Mouse (Mus musculus) brown adipose tissue, adult 24 weeks (tissue): ENCODE data around the gene Gzma. TPM values are rescaled to one million over a fixed set of nuclear protein-coding genes. Genes with fewer than 3 reads are reported as not detected.

Experiments used
- H3K27ac ChIP-seq: fragments of 200-500 bp; replicated peaks from 2 replicates; pipeline ENCODE4 v1.5.1; 2012; ENCODE audit warnings: low read depth, mild to moderate bottlenecking, low read length
- H3K4me1 ChIP-seq: fragments of 200-500 bp; 2 replicates; pipeline ENCODE4 v1.6.1; 2012; ENCODE audit warnings: low read length, mixed read lengths; ENCODE audit not compliant: control insufficient read depth, insufficient read depth, insufficient read length
- H3K4me3 ChIP-seq: fragments of 200-500 bp; 2 replicates; pipeline ENCODE4 v1.5.1; 2012; ENCODE audit warnings: low read depth, mild to moderate bottlenecking, low read length, moderate library complexity; ENCODE audit not compliant: insufficient read depth
- polyA plus RNA-seq: library from polyadenylated mRNA; stranded (reverse); fragments of >200 nt; gene quantifications from 2 replicates; pipeline ENCODE4 v1.2.4, GENCODE M21; 2012; ENCODE audit not compliant: missing spikeins, insufficient read depth, insufficient read length

The Gzma gene
- polyA plus RNA-seq: not detected in 2 replicates

GRCm38 (mm10) chr13:113100879-113101278, at the start of gene Gzma:
Gene Gzma (minus strand): TSS chr13:113100981.
- Histone ChIP-seq H3K4me1 (no peaks in the 10 kb centered on the region), H3K27ac (no peak within 1 kb of the TSS), H3K4me3 (no peak within 1 kb of the TSS)

DNA sequence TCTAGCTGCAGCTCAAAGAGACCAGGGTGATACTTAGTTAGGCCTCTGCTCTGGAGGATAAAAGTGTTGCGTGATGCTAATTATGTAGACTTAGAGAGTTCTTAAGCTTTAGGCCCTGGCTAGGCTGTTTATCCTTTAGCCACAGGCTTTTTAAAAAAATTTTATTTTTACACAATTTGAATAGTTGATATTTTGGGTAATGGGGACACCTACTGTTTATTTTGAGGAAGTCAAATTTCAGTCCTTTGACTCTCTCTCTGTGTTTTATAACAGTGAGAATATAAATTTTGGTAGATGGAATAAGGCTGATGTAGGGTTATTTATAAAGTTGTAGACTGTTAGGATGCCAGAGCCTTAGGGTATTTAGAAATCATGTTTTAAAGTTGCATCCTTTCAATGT, 38.8 kb upstream of the Gzma start:
- Histone ChIP-seq H3K27ac (no peak overlapping the region), H3K4me1 (no peaks in the 10 kb centered on the region), H3K4me3 (no peak overlapping the region)

DNA sequence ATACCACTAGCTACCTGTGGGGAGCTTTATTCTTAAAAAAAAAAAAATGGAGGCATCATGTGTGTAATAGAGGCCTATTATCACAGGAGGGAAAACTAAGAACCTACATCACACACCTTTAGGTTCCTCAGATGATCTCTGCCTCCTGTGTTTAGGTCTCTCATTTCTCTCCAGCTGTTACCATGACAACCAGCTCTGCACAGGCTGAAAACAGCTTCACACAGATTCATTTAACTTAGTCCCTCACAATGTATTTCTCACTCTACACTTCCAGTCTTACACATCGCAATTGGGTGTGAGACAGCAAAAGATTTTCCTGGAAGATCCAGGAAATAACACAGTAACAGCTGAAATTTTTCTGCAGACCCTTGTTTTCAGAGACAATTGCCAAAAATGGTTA, 29.2 kb upstream of the Gzma start:
- Histone ChIP-seq H3K4me1 (no peaks in the 10 kb centered on the region), H3K27ac (no peak overlapping the region), H3K4me3 (no peak overlapping the region)

DNA sequence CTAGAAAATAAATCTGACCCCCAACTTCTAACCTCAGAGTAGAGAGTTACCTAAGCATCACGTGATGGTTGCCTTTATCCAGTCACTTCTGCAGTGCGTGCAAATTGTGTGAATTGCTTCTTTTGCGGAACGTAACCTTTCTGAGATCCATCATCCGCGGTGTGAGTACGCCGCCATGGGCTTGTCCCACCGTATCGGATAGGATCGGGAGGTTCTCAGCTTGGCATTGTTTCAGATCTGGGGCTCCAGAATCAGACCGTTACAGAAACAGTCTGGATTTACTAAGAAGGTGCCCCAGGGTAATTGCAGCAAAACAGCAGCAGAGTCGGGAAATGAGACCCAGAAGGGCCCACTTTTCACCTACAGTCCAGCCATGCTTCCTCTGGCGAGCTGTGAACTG, 20.5 kb upstream of the Gzma start:
- H3K27ac ChIP-seq: no peak overlapping the region
- H3K4me1 ChIP-seq: no peaks in the 10 kb centered on the region
- H3K4me3 ChIP-seq: no peak overlapping the region

DNA sequence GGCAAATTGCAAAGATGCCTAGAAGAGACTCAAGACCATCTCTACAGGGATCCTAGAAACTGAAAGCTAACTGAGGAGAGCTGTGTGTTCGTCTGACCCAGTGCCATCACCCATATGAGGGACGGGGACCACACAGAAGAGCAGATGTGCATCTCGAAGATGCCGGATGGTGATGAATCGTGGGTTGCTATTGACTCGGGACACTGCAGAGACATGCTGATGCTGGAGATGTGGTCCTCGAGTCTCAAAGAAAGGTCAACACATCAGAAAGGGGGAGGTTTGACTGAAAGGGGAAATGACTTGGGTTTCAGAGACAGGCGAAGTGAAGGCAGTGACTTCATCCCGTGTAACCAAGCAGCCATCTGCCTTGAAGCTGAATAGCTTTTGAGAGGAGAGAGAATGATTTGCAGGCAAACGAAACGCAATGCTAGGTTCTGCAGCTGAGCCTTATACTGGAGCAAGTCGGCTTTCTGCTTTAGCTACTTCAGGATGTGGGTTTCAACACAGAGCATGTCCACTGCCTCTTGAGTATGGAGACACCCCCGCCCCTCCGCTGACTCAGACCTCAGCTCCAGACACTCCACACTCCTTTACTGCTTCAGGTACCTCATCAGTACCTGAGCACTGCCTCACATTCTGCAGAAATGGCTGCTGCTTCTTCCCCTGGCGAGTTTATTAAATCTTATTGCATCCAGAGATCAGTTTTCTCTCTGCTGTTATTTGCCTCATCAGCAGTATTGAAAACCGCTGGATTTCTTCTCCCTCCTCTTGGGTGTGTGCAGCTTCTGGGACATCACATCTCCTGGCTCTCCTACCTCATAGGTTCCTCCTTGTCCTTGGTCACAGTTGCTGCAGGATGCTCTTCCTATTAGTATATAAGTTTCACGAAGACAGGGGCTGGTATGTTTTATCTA, 19.8 kb upstream of the Gzma start:
- Histone ChIP-seq H3K4me1 (no peaks in the 10 kb centered on the region), H3K4me3 (no peak overlapping the region), H3K27ac (no peak overlapping the region)

GRCm38 (mm10) chr13:113118977-113119376, 18.2 kb upstream of the Gzma start:
- Histone ChIP-seq H3K4me3 (no peak overlapping the region), H3K27ac (no peak overlapping the region)

GRCm38 (mm10) chr13:113104759-113105158, 4.0 kb upstream of the Gzma start:
- Histone ChIP-seq H3K4me1 (no peaks in the 10 kb centered on the region), H3K4me3 (no peak overlapping the region), H3K27ac (no peak overlapping the region)

More at GRCm38 (mm10) chr13:113118977-113119376, 18.2 kb upstream of the Gzma start:
- no peaks in the 10 kb centered on the region for H3K4me1 ChIP-seq

- Histone ChIP-seq H3K4me3 (no peak overlapping the region), H3K27ac (no peak overlapping the region), H3K4me1 (no peaks in the 10 kb centered on the region)
Measured at GRCm38 (mm10) chr13:113101804-113102203, 1.0 kb upstream of the Gzma start.

DNA sequence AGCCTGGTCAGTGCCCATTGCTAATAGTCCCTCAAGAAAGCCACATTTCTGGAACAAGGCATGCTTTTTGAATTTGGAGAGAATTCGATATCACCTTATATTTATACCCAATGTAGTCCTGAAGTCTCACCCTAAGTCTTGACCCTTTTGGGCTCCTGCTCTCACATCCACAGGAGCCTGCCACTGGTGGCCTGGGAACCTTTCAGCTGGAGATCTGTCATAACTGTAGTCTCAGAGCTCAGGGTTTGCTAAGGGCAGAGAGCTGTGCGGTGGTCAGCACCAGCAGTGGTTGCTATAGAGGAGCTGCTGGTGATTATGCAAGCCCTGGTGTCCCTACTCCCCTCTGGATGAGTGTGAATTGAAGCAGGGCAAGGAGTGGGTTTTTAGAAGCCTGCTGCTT, 2.4 kb downstream of the Gzma start:
- no peak overlapping the region for H3K4me3 ChIP-seq
- H3K4me1 ChIP-seq: no peaks in the 10 kb centered on the region
- H3K27ac ChIP-seq: no peak overlapping the region

DNA sequence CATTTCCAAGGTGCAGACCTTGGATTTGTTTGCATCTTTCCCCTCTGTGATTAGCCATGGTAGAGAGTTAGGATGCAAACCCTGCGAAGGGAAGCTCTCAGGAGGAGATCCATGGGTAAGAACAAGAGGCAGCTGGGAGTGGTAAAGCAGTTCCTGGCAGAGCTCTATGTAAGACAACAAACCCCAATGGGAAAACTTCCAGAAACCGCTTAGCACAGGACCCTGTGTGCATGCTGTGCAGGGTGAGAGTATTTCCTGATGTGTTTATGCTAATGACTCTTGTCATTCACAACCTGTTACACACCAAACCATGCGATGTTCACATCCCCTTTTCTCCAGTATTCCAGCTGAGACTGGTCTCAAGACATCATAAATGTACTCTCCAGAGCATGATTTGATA, 3.8 kb downstream of the Gzma start:
- Histone ChIP-seq H3K4me3 (no peak overlapping the region), H3K27ac (no peak overlapping the region), H3K4me1 (no peaks in the 10 kb centered on the region)

GRCm38 (mm10) chr13:113094618-113095017, 6.2 kb downstream of the Gzma start:
- Histone ChIP-seq H3K4me3 (no peak overlapping the region), H3K27ac (no peak overlapping the region), H3K4me1 (no peaks in the 10 kb centered on the region)

DNA sequence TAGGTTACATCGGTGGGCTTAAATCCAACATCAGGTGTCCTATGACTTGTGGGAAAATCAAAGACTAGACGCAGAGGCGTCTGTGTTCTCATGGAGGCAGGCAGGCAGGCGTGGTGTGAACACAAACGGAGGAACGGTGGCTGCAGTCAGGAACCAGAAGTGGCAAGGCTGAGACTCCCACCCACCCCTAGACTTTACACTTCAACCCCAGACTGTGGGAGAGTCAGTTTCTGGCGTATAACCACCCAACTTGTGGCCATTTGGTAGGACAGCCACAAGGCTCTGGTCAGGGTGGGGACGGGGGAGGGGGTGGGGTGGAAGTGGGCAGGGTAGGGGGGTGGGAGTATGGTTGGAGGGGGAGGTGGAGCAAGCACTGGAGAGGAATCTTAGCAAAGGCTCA, 10.3 kb downstream of the Gzma start:
- Histone ChIP-seq H3K4me1 (no peaks in the 10 kb centered on the region), H3K27ac (no peak overlapping the region), H3K4me3 (no peak overlapping the region)

DNA sequence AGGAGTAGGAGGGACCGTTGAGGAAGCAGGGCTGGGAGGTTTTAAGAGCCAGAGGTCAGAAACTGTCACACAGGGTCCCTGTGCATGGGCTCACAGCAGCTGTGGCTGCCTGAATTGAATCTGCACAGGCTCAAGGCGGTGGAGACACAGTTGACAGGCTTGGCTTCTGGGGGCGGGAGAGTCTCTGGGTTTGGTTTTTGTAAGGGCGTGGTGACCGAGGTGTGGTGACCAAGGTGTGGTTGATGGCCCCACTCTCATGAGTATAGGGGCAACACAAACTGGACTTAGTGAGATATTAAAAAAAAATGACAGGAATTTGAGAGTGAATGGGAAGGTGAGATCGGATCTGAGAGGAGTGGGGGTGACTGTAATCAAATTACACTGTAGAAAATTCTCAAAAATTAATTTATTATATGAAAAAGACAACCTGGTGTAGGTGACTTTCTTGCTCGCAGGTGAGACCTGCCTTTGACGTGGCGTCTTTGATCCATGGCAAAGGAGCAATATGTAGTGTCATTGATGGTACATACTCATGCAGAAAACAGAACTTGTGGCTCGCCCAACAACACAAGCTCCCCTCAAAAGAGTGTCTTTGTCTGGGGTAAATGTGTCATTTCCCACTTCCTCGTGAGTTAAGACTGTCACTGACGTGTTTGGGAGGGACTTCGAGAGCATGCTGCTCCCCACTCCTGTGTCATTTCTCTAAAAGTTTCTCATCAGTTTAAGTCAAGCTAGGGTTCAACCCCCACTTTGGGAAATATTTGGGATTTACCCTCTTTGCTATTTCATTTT, 13.4 kb downstream of the Gzma start:
- Histone ChIP-seq H3K27ac (no peak overlapping the region), H3K4me3 (no peak overlapping the region), H3K4me1 (no peaks in the 10 kb centered on the region)

DNA sequence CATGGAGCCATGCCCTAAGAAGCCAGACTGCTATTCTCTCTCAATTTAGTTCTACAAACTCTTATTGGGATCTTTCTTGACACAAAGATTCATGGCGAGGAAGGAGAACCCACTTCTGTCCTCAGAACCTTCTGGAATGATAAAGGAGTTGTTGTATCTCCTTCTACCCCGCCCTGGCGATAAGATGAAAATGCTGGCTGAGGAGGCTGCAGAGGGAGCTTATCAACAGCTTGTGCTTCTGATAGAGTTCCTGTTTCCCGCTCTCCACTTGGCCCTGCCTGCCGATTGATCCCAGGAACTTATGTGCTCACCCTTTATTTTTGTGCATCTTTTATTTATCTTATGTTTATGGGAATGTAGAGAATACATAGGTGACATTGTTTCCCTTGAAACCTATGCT, 16.0 kb downstream of the Gzma start:
- Histone ChIP-seq H3K4me1 (no peaks in the 10 kb centered on the region), H3K27ac (no peak overlapping the region), H3K4me3 (no peak overlapping the region)

GRCm38 (mm10) chr13:113082101-113082500, 18.7 kb downstream of the Gzma start:
- no peak overlapping the region for H3K27ac ChIP-seq
- no peak overlapping the region for H3K4me3 ChIP-seq
- H3K4me1 ChIP-seq: no peaks in the 10 kb centered on the region
